Mouse (Mus musculus) adrenal gland, adult 8-10 months (tissue): ENCODE measurements around the gene Ptpn11. TPM values are rescaled to one million over a fixed set of nuclear protein-coding genes. Genes with fewer than 3 reads are reported as not detected.

ENCODE experiments used
- total RNA-seq, 4 experiments: library from RNA; stranded (reverse); gene quantifications; 2 replicates each; pipeline ENCODE4 v1.2.4; 2022

Ptpn11 gene
- total RNA-seq, 4 experiments from 2014 or later, result 101 to 141 (median 124) TPM

Other genes with a start within 250 kb of the Ptpn11 start
- 1 to 10 TPM; 3.5 to 9.1 (median 6.0) TPM for gene Rph3a, start 181.3 kb downstream of the Ptpn11 start, total RNA-seq
- 1,000 to 10,000 TPM in 2 of 4 experiments, 100 to 1,000 TPM in 2; 908 to 1,162 (median 1,035) TPM for gene Rpl6, start 13.1 kb upstream of the Ptpn11 start, total RNA-seq
- gene Hectd4, start 28.8 kb upstream of the Ptpn11 start, total RNA-seq, result 10 to 100 TPM; 22.7 to 39.2 (median 29.1) TPM
- 10 to 100 TPM; 37.0 to 67.7 (median 52.0) TPM for gene Trafd1, start 194.2 kb upstream of the Ptpn11 start, total RNA-seq
- 10 to 100 TPM; 33.4 to 40.0 (median 35.9) TPM for gene Naa25, start 206.5 kb upstream of the Ptpn11 start, total RNA-seq